Mouse (Mus musculus): ENCODE measurements around the gene Atpaf1. TPM values are rescaled to one million over a fixed set of nuclear protein-coding genes. Genes with fewer than 3 reads are reported as not detected.
A peak's percentile ranks its signal among the peaks of the same experiment; 100 is the strongest.

The Atpaf1 gene
- polyA plus RNA-seq, 1 experiment from 2014 or later, result 65.5 TPM

- 66% methylated on average over 2 of the region's 2 CpGs for WGBS
- H3K9ac ChIP-seq (ENCODE audit: low read length), result no peak overlapping the region
- ATAC-seq (replicated peaks; ENCODE audit: extremely low read depth, insufficient read depth, low FRiP score), result no peak
- H3K36me3 ChIP-seq (ENCODE audit: control insufficient read depth, insufficient read depth), result peaks cover 12% of the 10 kb centered on the region
- no peak overlapping the region for H3K4me2 ChIP-seq (ENCODE audit: low read depth, low read length)
- H3K4me3 ChIP-seq (ENCODE audit: low read length), result no peak overlapping the region
- H3K9me3 ChIP-seq (replicated peaks; ENCODE audit: control insufficient read depth, low read length), result no peaks in the 10 kb centered on the region
- no peak overlapping the region for H3K27ac ChIP-seq (ENCODE audit: low read length)
- H3K27me3 ChIP-seq (ENCODE audit: control insufficient read depth, insufficient read depth, low read length), result no peaks in the 10 kb centered on the region
- 0 out of 2 replicates have a peak, but pooled peaks cover 4% of the 10 kb centered on the region for H3K4me1 ChIP-seq (ENCODE audit: control insufficient read depth, insufficient read depth, low read length)
These were observed 47.4 kb downstream of the Atpaf1 start for GRCm38 (mm10) chr4:115832040-115832439.

GRCm38 (mm10) chr4:115835576-115835975, 51.0 kb downstream of the Atpaf1 start:
- WGBS, result 66% methylated on average over 2 of the region's 2 CpGs
- Histone ChIP-seq H3K9ac (ENCODE audit: low read length) (no peak overlapping the region), H3K9me3 (replicated peaks; ENCODE audit: control insufficient read depth, low read length) (no peaks in the 10 kb centered on the region), H3K4me1 (ENCODE audit: control insufficient read depth, insufficient read depth, low read length) (peaks cover 11% of the 10 kb centered on the region), H3K27ac (ENCODE audit: low read length) (no peak overlapping the region), H3K27me3 (ENCODE audit: control insufficient read depth, insufficient read depth, low read length) (no peaks in the 10 kb centered on the region), H3K4me2 (ENCODE audit: low read depth, low read length) (no peak overlapping the region), H3K4me3 (ENCODE audit: low read length) (no peak overlapping the region), H3K36me3 (ENCODE audit: control insufficient read depth, insufficient read depth) (peaks cover 12% of the 10 kb centered on the region)
- ATAC-seq (replicated peaks; ENCODE audit: extremely low read depth, insufficient read depth, low FRiP score), result no peak

- no peak overlapping the region for H3K9ac ChIP-seq (ENCODE audit: low read length)
- H3K27ac ChIP-seq (ENCODE audit: low read length), result 0 out of 2 replicates have a peak overlapping the region, but pooled peaks have one; percentile 30
- H3K4me1 ChIP-seq (ENCODE audit: control insufficient read depth, insufficient read depth, low read length), result peaks cover 11% of the 10 kb centered on the region
- ATAC-seq (replicated peaks; ENCODE audit: extremely low read depth, insufficient read depth, low FRiP score), result no peak
- peak overlapping the region; percentile 93 for H3K4me3 ChIP-seq (ENCODE audit: low read length)
- peak overlapping the region; percentile 84 for H3K4me2 ChIP-seq (ENCODE audit: low read depth, low read length)
- no peaks in the 10 kb centered on the region for H3K9me3 ChIP-seq (replicated peaks; ENCODE audit: control insufficient read depth, low read length)
- H3K36me3 ChIP-seq (ENCODE audit: control insufficient read depth, insufficient read depth), result no peaks in the 10 kb centered on the region
- 71% methylated on average over 4 of the region's 4 CpGs for WGBS
- no peaks in the 10 kb centered on the region for H3K27me3 ChIP-seq (ENCODE audit: control insufficient read depth, insufficient read depth, low read length)
These were observed 53.6 kb downstream of the Atpaf1 start for GRCm38 (mm10) chr4:115838196-115838595.

- peak; percentile 98 for ATAC-seq (replicated peaks; ENCODE audit: extremely low read depth, insufficient read depth, low FRiP score)
- Histone ChIP-seq H3K4me2 (ENCODE audit: low read depth, low read length) (peak within 1 kb of the TSS; percentile 84), H3K4me3 (ENCODE audit: low read length) (peak within 1 kb of the TSS; percentile 93), H3K9ac (ENCODE audit: low read length) (peak within 1 kb of the TSS; percentile 87), H3K27ac (ENCODE audit: low read length) (peak within 1 kb of the TSS; percentile 64), H3K4me1 (ENCODE audit: control insufficient read depth, insufficient read depth, low read length) (peaks cover 11% of the 10 kb centered on the region), H3K9me3 (replicated peaks; ENCODE audit: control insufficient read depth, low read length) (no peaks in the 10 kb centered on the region), H3K27me3 (ENCODE audit: control insufficient read depth, insufficient read depth, low read length) (no peaks in the 10 kb centered on the region), H3K36me3 (ENCODE audit: control insufficient read depth, insufficient read depth) (no peaks in the 10 kb centered on the region)
- 2% methylated on average over 51 of the region's 51 CpGs for WGBS
These were observed 54.4 kb downstream of the Atpaf1 start, which contains the start of gene Mknk1 for GRCm38 (mm10) chr4:115838696-115839641. TSS of gene Mknk1 (plus strand) at chr4:115839198.

- H3K4me2 ChIP-seq (ENCODE audit: low read depth, low read length), result peak overlapping the region; percentile 84
- no peaks in the 10 kb centered on the region for H3K27me3 ChIP-seq (ENCODE audit: control insufficient read depth, insufficient read depth, low read length)
- H3K9me3 ChIP-seq (replicated peaks; ENCODE audit: control insufficient read depth, low read length), result no peaks in the 10 kb centered on the region
- ATAC-seq (replicated peaks; ENCODE audit: extremely low read depth, insufficient read depth, low FRiP score), result no peak
- 49% methylated on average over 4 of the region's 4 CpGs for WGBS
- no peak overlapping the region for H3K27ac ChIP-seq (ENCODE audit: low read length)
- H3K36me3 ChIP-seq (ENCODE audit: control insufficient read depth, insufficient read depth), result no peaks in the 10 kb centered on the region
- H3K4me3 ChIP-seq (ENCODE audit: low read length), result peak overlapping the region; percentile 93
- peaks cover 11% of the 10 kb centered on the region for H3K4me1 ChIP-seq (ENCODE audit: control insufficient read depth, insufficient read depth, low read length)
- H3K9ac ChIP-seq (ENCODE audit: low read length), result peak overlapping the region; percentile 87; the same call in 1 of the 2 replicates
These were observed 55.3 kb downstream of the Atpaf1 start for GRCm38 (mm10) chr4:115839956-115840355.

GRCm38 (mm10) chr4:115840842-115841241, 56.2 kb downstream of the Atpaf1 start:
- Histone ChIP-seq H3K9ac (ENCODE audit: low read length) (no peak overlapping the region), H3K4me3 (ENCODE audit: low read length) (no peak overlapping the region), H3K27ac (ENCODE audit: low read length) (no peak overlapping the region), H3K9me3 (replicated peaks; ENCODE audit: control insufficient read depth, low read length) (no peaks in the 10 kb centered on the region), H3K4me1 (ENCODE audit: control insufficient read depth, insufficient read depth, low read length) (peaks cover 11% of the 10 kb centered on the region), H3K4me2 (ENCODE audit: low read depth, low read length) (no peak overlapping the region), H3K36me3 (ENCODE audit: control insufficient read depth, insufficient read depth) (no peaks in the 10 kb centered on the region), H3K27me3 (ENCODE audit: control insufficient read depth, insufficient read depth, low read length) (no peaks in the 10 kb centered on the region)
- ATAC-seq (replicated peaks; ENCODE audit: extremely low read depth, insufficient read depth, low FRiP score), result no peak
- 80% methylated on average over 4 of the region's 4 CpGs for WGBS

- Histone ChIP-seq H3K27me3 (ENCODE audit: control insufficient read depth, insufficient read depth, low read length) (no peaks in the 10 kb centered on the region), H3K4me1 (ENCODE audit: control insufficient read depth, insufficient read depth, low read length) (peaks cover 14% of the 10 kb centered on the region), H3K4me2 (ENCODE audit: low read depth, low read length) (no peak overlapping the region), H3K9ac (ENCODE audit: low read length) (no peak overlapping the region), H3K9me3 (replicated peaks; ENCODE audit: control insufficient read depth, low read length) (no peaks in the 10 kb centered on the region), H3K27ac (ENCODE audit: low read length) (no peak overlapping the region), H3K4me3 (ENCODE audit: low read length) (no peak overlapping the region), H3K36me3 (ENCODE audit: control insufficient read depth, insufficient read depth) (0 out of 2 replicates have a peak, but pooled peaks cover 2% of the 10 kb centered on the region)
- 39% methylated on average over 2 of the region's 2 CpGs for WGBS
- ATAC-seq (replicated peaks; ENCODE audit: extremely low read depth, insufficient read depth, low FRiP score), result no peak
These were observed 62.0 kb downstream of the Atpaf1 start for GRCm38 (mm10) chr4:115846656-115847055.

GRCm38 (mm10) chr4:115847377-115847776, 62.8 kb downstream of the Atpaf1 start:
- Histone ChIP-seq H3K4me1 (ENCODE audit: control insufficient read depth, insufficient read depth, low read length) (peaks cover 14% of the 10 kb centered on the region), H3K27ac (ENCODE audit: low read length) (0 out of 2 replicates have a peak overlapping the region, but pooled peaks have one; percentile 6), H3K9me3 (replicated peaks; ENCODE audit: control insufficient read depth, low read length) (no peaks in the 10 kb centered on the region), H3K27me3 (ENCODE audit: control insufficient read depth, insufficient read depth, low read length) (no peaks in the 10 kb centered on the region), H3K36me3 (ENCODE audit: control insufficient read depth, insufficient read depth) (0 out of 2 replicates have a peak, but pooled peaks cover 2% of the 10 kb centered on the region), H3K4me3 (ENCODE audit: low read length) (no peak overlapping the region), H3K9ac (ENCODE audit: low read length) (no peak overlapping the region), H3K4me2 (ENCODE audit: low read depth, low read length) (no peak overlapping the region)
- 0 out of 2 replicates have a peak, but pooled peaks have one; percentile 17 for ATAC-seq (replicated peaks; ENCODE audit: extremely low read depth, insufficient read depth, low FRiP score)
- WGBS, result 40% methylated on average over 5 of the region's 5 CpGs

- Histone ChIP-seq H3K4me3 (ENCODE audit: low read length) (no peak overlapping the region), H3K27me3 (ENCODE audit: control insufficient read depth, insufficient read depth, low read length) (no peaks in the 10 kb centered on the region), H3K9ac (ENCODE audit: low read length) (no peak overlapping the region), H3K4me2 (ENCODE audit: low read depth, low read length) (no peak overlapping the region), H3K27ac (ENCODE audit: low read length) (no peak overlapping the region), H3K4me1 (ENCODE audit: control insufficient read depth, insufficient read depth, low read length) (peaks cover 14% of the 10 kb centered on the region), H3K9me3 (replicated peaks; ENCODE audit: control insufficient read depth, low read length) (no peaks in the 10 kb centered on the region), H3K36me3 (ENCODE audit: control insufficient read depth, insufficient read depth) (0 out of 2 replicates have a peak, but pooled peaks cover 2% of the 10 kb centered on the region)
- 90% methylated on average over 1 of the region's 1 CpGs for WGBS
- ATAC-seq (replicated peaks; ENCODE audit: extremely low read depth, insufficient read depth, low FRiP score), result no peak
These were observed 63.5 kb downstream of the Atpaf1 start for GRCm38 (mm10) chr4:115848083-115848482.

Data from heart, embryonic 16.5 days (tissue).